Mouse (Mus musculus) central nervous system, embryonic 18 days (tissue): Measurements from ENCODE around the gene Capn2. TPM values are rescaled to one million over a fixed set of nuclear protein-coding genes. Genes with fewer than 3 reads are reported as not detected.

Source experiments
- polyA plus RNA-seq: library from polyadenylated mRNA; depleted of rRNA; stranded (reverse); fragments of >200 nt; gene quantifications from 2 replicates; pipeline ENCODE4 v1.2.3, GENCODE M21; 2012; rRNA removed

Capn2 gene
- polyA plus RNA-seq, result 55.7 and 57.5 TPM in 2 replicates

DNA sequence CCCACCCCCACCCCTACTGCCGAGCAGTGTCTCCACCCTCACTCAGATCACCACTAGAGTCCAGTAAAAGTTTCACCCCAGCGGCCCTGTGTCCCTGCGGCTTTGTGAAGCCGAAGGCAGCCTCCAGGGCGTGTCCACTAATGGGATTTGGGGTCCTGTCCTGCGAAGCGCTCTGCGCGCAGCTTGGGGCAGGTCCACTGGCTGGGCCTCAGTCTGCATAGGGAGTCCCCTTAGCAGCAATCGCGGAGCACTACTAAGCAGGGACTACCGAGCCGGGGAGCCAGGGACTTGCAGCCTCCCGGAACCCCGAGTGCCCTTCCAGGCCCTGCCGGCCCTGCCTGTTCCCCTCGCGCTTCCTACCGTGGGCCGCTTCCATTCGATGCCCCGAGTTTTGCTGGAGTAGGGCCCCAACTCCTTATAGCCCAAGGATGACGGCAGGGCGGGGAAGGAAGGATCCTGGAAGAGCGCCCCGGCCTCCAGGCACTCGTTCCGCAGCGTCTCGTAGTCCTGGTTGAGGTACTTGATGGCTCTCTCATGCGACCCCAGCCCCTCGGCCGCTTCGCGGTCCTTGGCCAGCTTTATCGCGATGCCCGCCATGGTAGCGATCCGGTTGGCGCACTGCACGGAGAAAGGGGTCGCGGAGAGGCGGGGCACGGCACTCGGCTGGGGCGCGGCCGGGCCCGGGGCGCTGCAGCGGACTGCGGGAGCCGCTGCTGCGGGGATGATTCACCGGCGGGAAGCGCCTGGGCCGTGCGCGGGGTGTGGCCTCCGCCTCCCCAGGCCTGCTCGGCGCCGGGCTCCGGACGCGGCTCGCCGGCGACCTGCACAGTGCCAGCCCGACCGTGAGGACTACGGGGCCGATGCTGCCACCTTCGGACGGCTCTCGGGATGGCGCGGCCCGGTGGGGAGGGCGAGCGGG lies at the start of gene Capn2:
Gene Capn2 (minus strand): TSS at position 851 of the 919 bp plus-strand sequence.

DNA sequence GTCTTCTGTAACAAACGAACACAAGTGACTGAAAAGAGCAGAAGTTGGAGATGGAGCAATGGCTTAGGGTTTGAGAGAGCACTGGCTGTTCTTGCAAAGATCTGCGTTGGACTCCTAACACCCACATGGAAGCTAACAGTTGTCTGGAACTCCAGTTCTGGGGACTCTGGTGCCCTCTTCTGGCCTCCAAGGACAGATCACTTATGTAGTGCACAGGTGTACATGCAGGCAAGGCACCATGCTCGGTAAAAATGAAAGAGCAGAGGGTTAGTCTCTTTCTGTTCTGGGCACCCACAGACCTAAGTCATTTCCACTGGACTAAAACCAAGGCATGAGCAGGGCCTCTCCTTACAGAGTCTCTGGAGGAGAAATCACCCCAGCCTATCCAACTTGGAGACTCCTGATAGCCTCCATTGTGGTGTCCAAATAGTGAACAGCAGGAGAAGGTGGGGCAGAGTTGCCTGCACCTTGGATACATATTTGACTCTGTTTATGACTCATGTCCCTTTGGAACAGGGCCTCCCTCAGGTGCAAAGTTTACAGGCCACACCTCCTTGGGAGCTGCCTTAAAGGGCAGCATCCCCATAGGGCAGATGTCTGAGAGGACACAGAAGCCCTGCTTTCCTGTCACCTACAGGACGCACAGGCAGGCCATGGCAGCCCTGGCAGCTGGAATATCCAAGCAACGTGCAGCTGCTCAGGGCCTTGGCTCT lies 47.2 kb upstream of the Capn2 start, which contains the start of gene Capn8:
Gene Capn8 (plus strand): TSS at position 600 of the 713 bp plus-strand sequence.

Other genes starting within 250 kb of the Capn2 start
- 38.6 and 38.7 TPM in 2 replicates for gene Degs1, start 234.8 kb downstream of the Capn2 start, polyA plus RNA-seq
- gene Fbxo28, start 176.0 kb downstream of the Capn2 start, polyA plus RNA-seq, result 25.1 and 27.9 TPM in 2 replicates
- gene Trp53bp2, start 108.4 kb downstream of the Capn2 start, polyA plus RNA-seq, result 14.7 and 17.9 TPM in 2 replicates
- gene Capn8, start 47.4 kb upstream of the Capn2 start, polyA plus RNA-seq, result 0.08 and 0.09 TPM in 2 replicates
- gene Ccdc185, start 231.6 kb upstream of the Capn2 start, polyA plus RNA-seq, result not detected in 2 replicates
- 57.0 and 57.6 TPM in 2 replicates for gene Susd4, start 246.3 kb upstream of the Capn2 start, polyA plus RNA-seq